12 mouse cellular contexts compared by ENCODE assay signal in the genomic region with DNA sequence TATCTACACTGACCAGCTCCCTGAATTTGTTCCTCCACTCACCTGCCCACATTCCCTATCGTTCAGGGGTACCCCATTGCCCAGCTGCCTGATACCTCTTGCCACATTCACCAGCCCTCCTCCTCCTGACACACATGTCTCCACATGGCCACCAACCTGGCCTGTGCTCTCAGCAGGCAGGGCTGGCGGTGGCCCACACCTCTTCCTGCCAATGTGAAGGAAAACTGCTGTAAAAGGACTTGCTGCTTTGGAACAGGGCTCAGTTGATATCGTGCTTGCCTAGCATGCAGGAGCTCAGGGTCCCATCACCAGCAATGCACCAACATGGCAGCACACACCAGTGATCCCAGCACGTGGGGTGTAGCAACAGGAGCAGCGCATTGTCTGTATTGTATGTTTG. TPM values are rescaled to one million over a fixed set of nuclear protein-coding genes. Genes with fewer than 3 reads are reported as not detected.
DNase-seq lines count a peak whose midpoint lies in the region; ATAC-seq lines count a peak whose summit lies in the region.
"Had no signal": no experiment of that assay in that cellular context is flagged by ENCODE, and none has a peak within 500 bp of the region (broad histone marks: within the 10 kb centered on the region; RNA-seq: fewer than 3 reads in every experiment).

No protein-coding gene starts in this region.

- intact Hi-C loops in heart, postnatal 36 days (cut with DNase I) = no loop called here

- ATAC-seq in heart, embryonic 12.5 days (ENCODE audit: insufficient number of reproducible peaks, low FRiP score) = 0 out of 2 replicates have a peak, but pooled peaks have one; percentile 20
- no peak for ATAC-seq in embryonic facial prominence, embryonic 15.5 days (ENCODE audit: insufficient number of reproducible peaks, low FRiP score, low TSS enrichment, low read depth)
- 0 out of 2 replicates have a peak, but pooled peaks have one; percentile 9 for ATAC-seq in midbrain, embryonic 13.5 days
- ATAC-seq in kidney, embryonic 14.5 days (ENCODE audit: low FRiP score, low TSS enrichment) = no peak

- no peak overlapping the region for H3K4me2 ChIP-seq in heart, embryonic 12.5 days
- H3K4me2 ChIP-seq in embryonic facial prominence, embryonic 15.5 days (replicated peaks) = peak overlapping the region; percentile 84; the same call in 1 of the 2 replicates
- peak overlapping the region; percentile 72 for H3K4me2 ChIP-seq in midbrain, embryonic 13.5 days (replicated peaks)
- no peak overlapping the region; the same call in 1 of the 2 replicates for H3K4me2 ChIP-seq in kidney, embryonic 14.5 days (replicated peaks; ENCODE audit: low read depth, low read length)

- no peak for DNase-seq in heart, postnatal 36 days
- peak; percentile 74 for DNase-seq in cerebellum, adult 9-10 months
- DNase-seq in thymus, postnatal 0 days (ENCODE audit: low spot score) = no peak
- DNase-seq in spleen, postnatal 4 days (ENCODE audit: low spot score in 2 of 2) = no peak
- DNase-seq: gastrocnemius, postnatal 14 days; heart, postnatal 4 days; kidney, postnatal 14 days; lung, adult 2 months had no signal

- no peak overlapping the region for H3K4me3 ChIP-seq in heart, embryonic 12.5 days
- no peak overlapping the region for H3K4me3 ChIP-seq in embryonic facial prominence, embryonic 15.5 days (replicated peaks)
- peak overlapping the region; percentile 55; the same call in 1 of the 2 replicates for H3K4me3 ChIP-seq in midbrain, embryonic 13.5 days (replicated peaks)
- no peak overlapping the region for H3K4me3 ChIP-seq in kidney, embryonic 14.5 days (ENCODE audit: low read length)

- no peak overlapping the region for H3K27ac ChIP-seq in heart, embryonic 12.5 days (ENCODE audit: poor library complexity, severe bottlenecking)
- H3K27ac ChIP-seq in embryonic facial prominence, embryonic 15.5 days (replicated peaks) = no peak overlapping the region
- peak overlapping the region; percentile 79; the same call in 1 of the 2 replicates for H3K27ac ChIP-seq in midbrain, embryonic 13.5 days
- no peak overlapping the region for H3K27ac ChIP-seq in kidney, embryonic 14.5 days (ENCODE audit: low read depth, low read length)

- H3K36me3 ChIP-seq in heart, embryonic 12.5 days = no peaks in the 10 kb centered on the region
- H3K36me3 ChIP-seq in embryonic facial prominence, embryonic 15.5 days = 0 out of 2 replicates have a peak, but pooled peaks cover 6% of the 10 kb centered on the region
- peaks cover 14% of the 10 kb centered on the region for H3K36me3 ChIP-seq in midbrain, embryonic 13.5 days
- H3K36me3 ChIP-seq in kidney, embryonic 14.5 days (ENCODE audit: control insufficient read depth, insufficient read depth, low read length) = peaks cover 3% of the 10 kb centered on the region; the same call in 1 of the 2 replicates

- H3K4me1 ChIP-seq in heart, embryonic 12.5 days (replicated peaks) = peaks cover 7% of the 10 kb centered on the region
- H3K4me1 ChIP-seq in embryonic facial prominence, embryonic 15.5 days = peaks cover 7% of the 10 kb centered on the region
- H3K4me1 ChIP-seq in midbrain, embryonic 13.5 days (replicated peaks) = peaks cover 16% of the 10 kb centered on the region
- H3K4me1 ChIP-seq in kidney, embryonic 14.5 days (ENCODE audit: control insufficient read depth, insufficient read depth, low read length) = peaks cover 6% of the 10 kb centered on the region; the same call in 1 of the 2 replicates

- peaks cover 19% of the 10 kb centered on the region for H3K27me3 ChIP-seq in heart, embryonic 12.5 days (replicated peaks)
- H3K27me3 ChIP-seq in embryonic facial prominence, embryonic 15.5 days = peaks cover 4% of the 10 kb centered on the region; the same call in 1 of the 2 replicates
- H3K27me3 ChIP-seq in midbrain, embryonic 13.5 days = peaks cover 6% of the 10 kb centered on the region
- 0 out of 2 replicates have a peak, but pooled peaks cover 7% of the 10 kb centered on the region for H3K27me3 ChIP-seq in kidney, embryonic 14.5 days (ENCODE audit: control insufficient read depth, insufficient read depth, low read length)

- H3K9ac ChIP-seq in heart, embryonic 12.5 days = no peak overlapping the region
- no peak overlapping the region for H3K9ac ChIP-seq in embryonic facial prominence, embryonic 15.5 days
- peak overlapping the region; percentile 77; the same call in 1 of the 2 replicates for H3K9ac ChIP-seq in midbrain, embryonic 13.5 days (replicated peaks)
- no peak overlapping the region for H3K9ac ChIP-seq in kidney, embryonic 14.5 days (ENCODE audit: low read depth, low read length)

- WGBS in heart, embryonic 12.5 days = 74% methylated on average over 5 of the region's 5 CpGs
- WGBS in embryonic facial prominence, embryonic 15.5 days = 77% methylated on average over 5 of the region's 5 CpGs
- 76% methylated on average over 5 of the region's 5 CpGs for WGBS in midbrain, embryonic 13.5 days
- 74% methylated on average over 5 of the region's 5 CpGs for WGBS in kidney, embryonic 14.5 days

- no peaks in the 10 kb centered on the region; the same call in 1 of the 2 replicates for H3K9me3 ChIP-seq in heart, embryonic 12.5 days (replicated peaks)
- H3K9me3 ChIP-seq in embryonic facial prominence, embryonic 15.5 days (replicated peaks) = no peaks in the 10 kb centered on the region
- no peaks in the 10 kb centered on the region for H3K9me3 ChIP-seq in midbrain, embryonic 13.5 days
- no peaks in the 10 kb centered on the region for H3K9me3 ChIP-seq in kidney, embryonic 14.5 days (ENCODE audit: control insufficient read depth, low read length)

RNA-seq across cellular contexts. Expression of a gene that starts 19.4 kb away (rescaled TPM):
- polyA plus RNA-seq in heart, embryonic 12.5 days (2016; fragmentation: Nextera tagmentation; extraction: Ambion mirVana) = 10.4 and 11.5 TPM in 2 replicates
- total RNA-seq in heart, postnatal 36 days (2021) = 1 to 10 TPM; 1.5 to 4.4 TPM
- 28.4 and 28.8 TPM in 2 replicates for polyA plus RNA-seq in embryonic facial prominence, embryonic 15.5 days (2015; fragmentation: Nextera tagmentation; extraction: Ambion mirVana)
- 139 and 148 TPM in 2 replicates for polyA plus RNA-seq in midbrain, embryonic 13.5 days (2015; fragmentation: Nextera tagmentation; extraction: Ambion mirVana)
- 2.4 and 3.5 TPM in 2 replicates for polyA plus RNA-seq in thymus, postnatal 0 days (2015; fragmentation: Nextera tagmentation; extraction: Ambion mirVana)
- 10.0 and 15.7 TPM in 2 replicates for polyA plus RNA-seq in kidney, embryonic 14.5 days (2014; fragmentation: Nextera tagmentation; extraction: Ambion mirVana)

RNA-seq across cellular contexts. Expression of a gene that starts 19.7 kb away (rescaled TPM):
- 9.8 and 10.5 TPM in 2 replicates for polyA plus RNA-seq in heart, embryonic 12.5 days (2016; fragmentation: Nextera tagmentation; extraction: Ambion mirVana)
- total RNA-seq in heart, postnatal 36 days (2021) = 10 to 100 TPM; 16.0 to 16.2 TPM
- polyA plus RNA-seq in embryonic facial prominence, embryonic 15.5 days (2015; fragmentation: Nextera tagmentation; extraction: Ambion mirVana) = 8.3 and 12.7 TPM in 2 replicates
- polyA plus RNA-seq in midbrain, embryonic 13.5 days (2015; fragmentation: Nextera tagmentation; extraction: Ambion mirVana) = 2.3 and 3.9 TPM in 2 replicates
- 3.4 and 4.1 TPM in 2 replicates for polyA plus RNA-seq in thymus, postnatal 0 days (2015; fragmentation: Nextera tagmentation; extraction: Ambion mirVana)
- 9.1 and 11.5 TPM in 2 replicates for polyA plus RNA-seq in kidney, embryonic 14.5 days (2014; fragmentation: Nextera tagmentation; extraction: Ambion mirVana)

Comparison
In these comparisons a context has a peak if more than half of its experiments do, and no peak if none do; other contexts are left out.
1. ATAC-seq: peak in heart, embryonic 12.5 days (single experiment) and midbrain, embryonic 13.5 days (single experiment); none in embryonic facial prominence, embryonic 15.5 days (single experiment) and kidney, embryonic 14.5 days (single experiment).
2. H3K4me2 ChIP-seq: peak in embryonic facial prominence, embryonic 15.5 days (single experiment) and midbrain, embryonic 13.5 days (single experiment); none in heart, embryonic 12.5 days (single experiment) and kidney, embryonic 14.5 days (single experiment).